Mouse (Mus musculus): ENCODE measurements around the gene Nr1h4. TPM values are rescaled to one million over a fixed set of nuclear protein-coding genes. Genes with fewer than 3 reads are reported as not detected.
"Not testable (repeated sequence)": the region's sequence is repeated elsewhere in the genome, so short reads cannot be mapped to it uniquely, and the experiment has no call there.

The Nr1h4 gene
- polyA plus RNA-seq, 1 experiment, result 2.6 TPM

GRCm38 (mm10) chr10:89559351-89559750 lies 26.0 kb upstream of the Nr1h4 start:
- 75% methylated on average over 3 of the region's 3 CpGs for WGBS
- H3K4me3 ChIP-seq (replicated peaks; ENCODE audit: control insufficient read depth, low read depth, low read length), result no peak overlapping the region
- no peaks in the 10 kb centered on the region for H3K4me1 ChIP-seq (ENCODE audit: control insufficient read depth, insufficient read depth, low read length)
- TF ChIP-seq POLR2A (IDR thresholded peaks at IDR 0.05; ENCODE audit: borderline replicate concordance, control insufficient read depth, low read depth, low read length) (no peak), CTCF (IDR thresholded peaks at IDR 0.05; ENCODE audit: control insufficient read depth, insufficient read depth, low read length) (no peak)
- no peak overlapping the region for H3K27ac ChIP-seq (ENCODE audit: control insufficient read depth, insufficient read depth, low read depth, low read length, poor library complexity)

- not testable (repeated sequence) for H3K4me3 ChIP-seq (replicated peaks; ENCODE audit: control insufficient read depth, low read depth, low read length); H3K4me1 ChIP-seq (ENCODE audit: control insufficient read depth, insufficient read depth, low read length); H3K27ac ChIP-seq (ENCODE audit: control insufficient read depth, insufficient read depth, low read depth, low read length, poor library complexity)
- WGBS, result 85% methylated on average over 13 of the region's 13 CpGs
Observed at GRCm38 (mm10) chr10:89554885-89555284, 21.5 kb upstream of the Nr1h4 start.

GRCm38 (mm10) chr10:89553855-89554254 lies 20.5 kb upstream of the Nr1h4 start:
- not testable (repeated sequence) for H3K4me3 ChIP-seq (replicated peaks; ENCODE audit: control insufficient read depth, low read depth, low read length); H3K27ac ChIP-seq (ENCODE audit: control insufficient read depth, insufficient read depth, low read depth, low read length, poor library complexity); H3K4me1 ChIP-seq (ENCODE audit: control insufficient read depth, insufficient read depth, low read length)
- WGBS, result 71% methylated on average over 7 of the region's 7 CpGs

- TF ChIP-seq CTCF (IDR thresholded peaks at IDR 0.05; ENCODE audit: control insufficient read depth, insufficient read depth, low read length) (no peak), POLR2A (IDR thresholded peaks at IDR 0.05; ENCODE audit: borderline replicate concordance, control insufficient read depth, low read depth, low read length) (no peak)
- Histone ChIP-seq H3K4me1 (ENCODE audit: control insufficient read depth, insufficient read depth, low read length) (no peaks in the 10 kb centered on the region), H3K27ac (ENCODE audit: control insufficient read depth, insufficient read depth, low read depth, low read length, poor library complexity) (no peak overlapping the region), H3K4me3 (replicated peaks; ENCODE audit: control insufficient read depth, low read depth, low read length) (no peak overlapping the region)
- 76% methylated on average over 5 of the region's 5 CpGs for WGBS
Observed at GRCm38 (mm10) chr10:89553015-89553414, 19.6 kb upstream of the Nr1h4 start.

- WGBS, result 85% methylated on average over 4 of the region's 4 CpGs
- no peaks in the 10 kb centered on the region for H3K4me1 ChIP-seq (ENCODE audit: control insufficient read depth, insufficient read depth, low read length)
- H3K27ac ChIP-seq (ENCODE audit: control insufficient read depth, insufficient read depth, low read depth, low read length, poor library complexity), result no peak overlapping the region
- no peak overlapping the region for H3K4me3 ChIP-seq (replicated peaks; ENCODE audit: control insufficient read depth, low read depth, low read length)
- TF ChIP-seq CTCF (IDR thresholded peaks at IDR 0.05; ENCODE audit: control insufficient read depth, insufficient read depth, low read length) (no peak), POLR2A (IDR thresholded peaks at IDR 0.05; ENCODE audit: borderline replicate concordance, control insufficient read depth, low read depth, low read length) (no peak)
Observed at GRCm38 (mm10) chr10:89551657-89552056, 18.3 kb upstream of the Nr1h4 start.

GRCm38 (mm10) chr10:89548028-89548427 lies 14.6 kb upstream of the Nr1h4 start:
- H3K4me1 ChIP-seq (ENCODE audit: control insufficient read depth, insufficient read depth, low read length), result no peaks in the 10 kb centered on the region
- H3K27ac ChIP-seq (ENCODE audit: control insufficient read depth, insufficient read depth, low read depth, low read length, poor library complexity), result no peak overlapping the region
- 34% methylated on average over 6 of the region's 6 CpGs for WGBS
- no peak for TF ChIP-seq CTCF (IDR thresholded peaks at IDR 0.05; ENCODE audit: control insufficient read depth, insufficient read depth, low read length)
- no peak for TF ChIP-seq POLR2A (IDR thresholded peaks at IDR 0.05; ENCODE audit: borderline replicate concordance, control insufficient read depth, low read depth, low read length)
- H3K4me3 ChIP-seq (replicated peaks; ENCODE audit: control insufficient read depth, low read depth, low read length), result no peak overlapping the region

- no peak overlapping the region for H3K4me3 ChIP-seq (replicated peaks; ENCODE audit: control insufficient read depth, low read depth, low read length)
- H3K27ac ChIP-seq (ENCODE audit: control insufficient read depth, insufficient read depth, low read depth, low read length, poor library complexity), result no peak overlapping the region
- H3K4me1 ChIP-seq (ENCODE audit: control insufficient read depth, insufficient read depth, low read length), result no peaks in the 10 kb centered on the region
- no peak for TF ChIP-seq CTCF (IDR thresholded peaks at IDR 0.05; ENCODE audit: control insufficient read depth, insufficient read depth, low read length)
- no peak for TF ChIP-seq POLR2A (IDR thresholded peaks at IDR 0.05; ENCODE audit: borderline replicate concordance, control insufficient read depth, low read depth, low read length)
- WGBS, result 74% methylated on average over 2 of the region's 2 CpGs
Observed at GRCm38 (mm10) chr10:89546989-89547388, 13.6 kb upstream of the Nr1h4 start.

GRCm38 (mm10) chr10:89543867-89544266 lies 10.5 kb upstream of the Nr1h4 start:
- Histone ChIP-seq H3K4me1 (ENCODE audit: control insufficient read depth, insufficient read depth, low read length) (no peaks in the 10 kb centered on the region), H3K27ac (ENCODE audit: control insufficient read depth, insufficient read depth, low read depth, low read length, poor library complexity) (no peak overlapping the region), H3K4me3 (replicated peaks; ENCODE audit: control insufficient read depth, low read depth, low read length) (no peak overlapping the region)
- 82% methylated on average over 6 of the region's 6 CpGs for WGBS
- no peak for TF ChIP-seq CTCF (IDR thresholded peaks at IDR 0.05; ENCODE audit: control insufficient read depth, insufficient read depth, low read length)

- no peaks in the 10 kb centered on the region for H3K4me1 ChIP-seq (ENCODE audit: control insufficient read depth, insufficient read depth, low read length)
- H3K27ac ChIP-seq (ENCODE audit: control insufficient read depth, insufficient read depth, low read depth, low read length, poor library complexity), result no peak overlapping the region
- TF ChIP-seq CTCF (IDR thresholded peaks at IDR 0.05; ENCODE audit: control insufficient read depth, insufficient read depth, low read length), result no peak
- TF ChIP-seq POLR2A (IDR thresholded peaks at IDR 0.05; ENCODE audit: borderline replicate concordance, control insufficient read depth, low read depth, low read length), result no peak
- WGBS, result 86% methylated on average over 3 of the region's 3 CpGs
- no peak overlapping the region for H3K4me3 ChIP-seq (replicated peaks; ENCODE audit: control insufficient read depth, low read depth, low read length)
Observed at GRCm38 (mm10) chr10:89542321-89542720, 8.9 kb upstream of the Nr1h4 start.
